Mouse (Mus musculus): ENCODE data around the gene Cxcl16.

The Cxcl16 gene

GRCm38 (mm10) chr11:70412591-70412990 lies 47.2 kb downstream of the Cxcl16 start:
- no peak for DNase-seq (ENCODE audit: low read depth)

GRCm38 (mm10) chr11:70410297-70410643 lies 49.5 kb downstream of the Cxcl16 start:
- no peak for DNase-seq (ENCODE audit: low read depth)

GRCm38 (mm10) chr11:70409594-70410296 lies 50.0 kb downstream of the Cxcl16 start, which contains the start of gene Pelp1:
TSS of gene Pelp1 (minus strand) at chr11:70410031.
- DNase-seq (ENCODE audit: low read depth) = peak; percentile 89

Measured in induced T-regulatory cell, adult 2 months (primary cell).